Mouse (Mus musculus) heart, embryonic 12.5 days (tissue): ENCODE measurements at regions not wholly inside any gene's neighbourhood (a gene's known extent, or its start where the extent isn't known, plus 50 kb on each side); places are given as distances from the start of the nearest gene placed in this dataset.
A peak's percentile ranks its signal among the peaks of the same experiment; 100 is the strongest.

Experiments
- ATAC-seq: fragments of 200-750 bp; cut with Nextera tagmentation; 2 replicates; pipeline ENCODE4 v1.8.0; 2017; ENCODE audit warnings: moderate TSS enrichment, moderate library complexity; ENCODE audit not compliant: insufficient number of reproducible peaks, low FRiP score
- H3K27ac ChIP-seq: fragments of 300-500 bp; sonication (generic); 2 replicates; pipeline ENCODE4 v1.5.1; 2016; ENCODE audit warnings: mild to moderate bottlenecking, moderate library complexity; ENCODE audit not compliant: poor library complexity, severe bottlenecking
- H3K27me3 ChIP-seq: fragments of 300-500 bp; sonication (generic); replicated peaks from 2 replicates; pipeline ENCODE4 v1.6.1; 2016; ENCODE audit warnings: mild to moderate bottlenecking, moderate library complexity
- H3K36me3 ChIP-seq: fragments of 300-500 bp; sonication (generic); 2 replicates; pipeline ENCODE4 v1.6.1; 2016; ENCODE audit warnings: mild to moderate bottlenecking, moderate library complexity
- H3K4me1 ChIP-seq: fragments of 300-500 bp; sonication (generic); replicated peaks from 2 replicates; pipeline ENCODE4 v1.6.1; 2016; ENCODE audit warnings: mild to moderate bottlenecking
- H3K4me2 ChIP-seq: fragments of 300-500 bp; sonication (generic); 2 replicates; pipeline ENCODE4 v1.6.1; 2016; ENCODE audit warnings: mild to moderate bottlenecking, moderate library complexity
- H3K4me3 ChIP-seq: fragments of 300-500 bp; sonication (generic); 2 replicates; pipeline ENCODE4 v1.5.1; 2016; ENCODE audit warnings: mild to moderate bottlenecking
- H3K9ac ChIP-seq: fragments of 300-500 bp; sonication (generic); 2 replicates; pipeline ENCODE4 v1.6.1; 2016; ENCODE audit warnings: mild to moderate bottlenecking, moderate library complexity
- H3K9me3 ChIP-seq: fragments of 300-500 bp; sonication (generic); replicated peaks from 2 replicates; pipeline ENCODE4 v1.6.1; 2016; ENCODE audit warnings: mild to moderate bottlenecking, moderate library complexity
- WGBS: fragments of 180-500 bp; shearing (Covaris S2); methylation state at CpG from one replicate; pipeline ENCODE4 v1.1.7; 2016; 5-methylcytosine and 5-hydroxymethylcytosine counted together

GRCm38 (mm10) chr1:137827379-137827778 is 348.1 kb downstream of the Ptprc start:
- no peak for ATAC-seq
- H3K36me3 ChIP-seq = no peaks in the 10 kb centered on the region
- WGBS = 81% methylated on average over 4 of the region's 4 CpGs

GRCm38 (mm10) chr1:137815401-137815888 is 360.1 kb downstream of the Ptprc start:
- ATAC-seq = no peak
- no peaks in the 10 kb centered on the region for H3K4me1 ChIP-seq
- WGBS = 81% methylated on average over 4 of the region's 4 CpGs
- no peak overlapping the region for H3K9ac ChIP-seq
- H3K36me3 ChIP-seq = no peaks in the 10 kb centered on the region
- H3K4me2 ChIP-seq = no peak overlapping the region
- H3K4me3 ChIP-seq = no peak overlapping the region
- no peaks in the 10 kb centered on the region for H3K27me3 ChIP-seq
- H3K9me3 ChIP-seq = no peaks in the 10 kb centered on the region
- no peak overlapping the region for H3K27ac ChIP-seq

More at GRCm38 (mm10) chr1:137827379-137827778, 348.1 kb downstream of the Ptprc start:
- Histone ChIP-seq H3K27ac (no peak overlapping the region), H3K27me3 (no peaks in the 10 kb centered on the region), H3K9me3 (0 out of 2 replicates have a peak, but pooled peaks cover 3% of the 10 kb centered on the region), H3K4me2 (no peak overlapping the region), H3K4me3 (no peak overlapping the region), H3K4me1 (peaks cover 6% of the 10 kb centered on the region; the same call in 1 of the 2 replicates), H3K9ac (no peak overlapping the region)

- no peak overlapping the region for H3K9ac ChIP-seq
- H3K4me3 ChIP-seq = no peak overlapping the region
- H3K9me3 ChIP-seq = no peaks in the 10 kb centered on the region
- ATAC-seq = no peak
- no peaks in the 10 kb centered on the region for H3K36me3 ChIP-seq
- 81% methylated on average over 2 of the region's 2 CpGs for WGBS
- no peaks in the 10 kb centered on the region for H3K27me3 ChIP-seq
- no peaks in the 10 kb centered on the region for H3K4me1 ChIP-seq
- no peak overlapping the region for H3K4me2 ChIP-seq
- no peak overlapping the region for H3K27ac ChIP-seq
Measured at GRCm38 (mm10) chr1:137814556-137814955, 361.0 kb downstream of the Ptprc start.

- H3K4me3 ChIP-seq = no peak overlapping the region
- no peak overlapping the region for H3K27ac ChIP-seq
- no peaks in the 10 kb centered on the region for H3K36me3 ChIP-seq
- no peaks in the 10 kb centered on the region for H3K9me3 ChIP-seq
- 72% methylated on average over 1 of the region's 1 CpGs for WGBS
- H3K9ac ChIP-seq = no peak overlapping the region
- H3K4me1 ChIP-seq = no peaks in the 10 kb centered on the region
- H3K4me2 ChIP-seq = no peak overlapping the region
- ATAC-seq = no peak
- no peaks in the 10 kb centered on the region for H3K27me3 ChIP-seq
Measured at GRCm38 (mm10) chr1:137813716-137814115, 361.8 kb downstream of the Ptprc start.

GRCm38 (mm10) chr1:137811981-137812380 is 363.5 kb downstream of the Ptprc start:
- no peak overlapping the region for H3K27ac ChIP-seq

GRCm38 (mm10) chr1:137806742-137807141 is 368.8 kb downstream of the Ptprc start:
- H3K4me2 ChIP-seq = no peak overlapping the region

More at GRCm38 (mm10) chr1:137811981-137812380, 363.5 kb downstream of the Ptprc start:
- Histone ChIP-seq H3K36me3 (no peaks in the 10 kb centered on the region), H3K4me2 (no peak overlapping the region), H3K4me3 (no peak overlapping the region), H3K9ac (no peak overlapping the region), H3K9me3 (no peaks in the 10 kb centered on the region), H3K4me1 (no peaks in the 10 kb centered on the region), H3K27me3 (no peaks in the 10 kb centered on the region)
- WGBS = 84% methylated on average over 4 of the region's 4 CpGs
- ATAC-seq = no peak

GRCm38 (mm10) chr1:137806252-137806651 is 369.3 kb downstream of the Ptprc start:
- Histone ChIP-seq H3K4me3 (no peak overlapping the region), H3K4me1 (no peaks in the 10 kb centered on the region), H3K9ac (no peak overlapping the region), H3K36me3 (no peaks in the 10 kb centered on the region), H3K27ac (no peak overlapping the region), H3K27me3 (no peaks in the 10 kb centered on the region), H3K4me2 (no peak overlapping the region), H3K9me3 (no peaks in the 10 kb centered on the region)
- 73% methylated on average over 8 of the region's 8 CpGs for WGBS
- ATAC-seq = no peak

More at GRCm38 (mm10) chr1:137806742-137807141, 368.8 kb downstream of the Ptprc start:
- Histone ChIP-seq H3K27me3 (no peaks in the 10 kb centered on the region), H3K27ac (no peak overlapping the region), H3K36me3 (no peaks in the 10 kb centered on the region), H3K9ac (no peak overlapping the region), H3K9me3 (no peaks in the 10 kb centered on the region), H3K4me1 (no peaks in the 10 kb centered on the region), H3K4me3 (no peak overlapping the region)
- no peak for ATAC-seq
- WGBS = 62% methylated on average over 8 of the region's 8 CpGs

GRCm38 (mm10) chr1:137802119-137802518 is 373.4 kb downstream of the Ptprc start:
- ATAC-seq = 0 out of 2 replicates have a peak, but pooled peaks have one; percentile 67
- WGBS = 30% methylated on average over 4 of the region's 4 CpGs
- H3K9ac ChIP-seq = no peak overlapping the region
- H3K27me3 ChIP-seq = no peaks in the 10 kb centered on the region
- H3K4me1 ChIP-seq = peaks cover 12% of the 10 kb centered on the region; the same call in 1 of the 2 replicates
- no peaks in the 10 kb centered on the region for H3K9me3 ChIP-seq
- H3K4me2 ChIP-seq = no peak overlapping the region
- H3K4me3 ChIP-seq = no peak overlapping the region
- H3K27ac ChIP-seq = 0 out of 2 replicates have a peak overlapping the region, but pooled peaks have one; percentile 66
- no peaks in the 10 kb centered on the region for H3K36me3 ChIP-seq

GRCm38 (mm10) chr1:137800752-137801151 is 374.8 kb downstream of the Ptprc start:
- Histone ChIP-seq H3K4me1 (peaks cover 12% of the 10 kb centered on the region; the same call in 1 of the 2 replicates), H3K4me2 (no peak overlapping the region), H3K27me3 (no peaks in the 10 kb centered on the region), H3K9ac (no peak overlapping the region), H3K36me3 (no peaks in the 10 kb centered on the region), H3K27ac (0 out of 2 replicates have a peak overlapping the region, but pooled peaks have one; percentile 38), H3K4me3 (no peak overlapping the region), H3K9me3 (no peaks in the 10 kb centered on the region)
- WGBS = 25% methylated on average over 2 of the region's 2 CpGs
- ATAC-seq = no peak

GRCm38 (mm10) chr1:137788789-137789188 is 386.7 kb downstream of the Ptprc start:
- WGBS = 65% methylated on average over 3 of the region's 3 CpGs
- no peaks in the 10 kb centered on the region for H3K36me3 ChIP-seq
- no peak overlapping the region for H3K4me3 ChIP-seq
- no peak overlapping the region for H3K9ac ChIP-seq
- no peaks in the 10 kb centered on the region for H3K4me1 ChIP-seq
- no peak overlapping the region for H3K27ac ChIP-seq
- no peak overlapping the region for H3K4me2 ChIP-seq
- ATAC-seq = no peak
- no peaks in the 10 kb centered on the region for H3K9me3 ChIP-seq
- H3K27me3 ChIP-seq = no peaks in the 10 kb centered on the region

GRCm38 (mm10) chr1:137786653-137787052 is 388.9 kb downstream of the Ptprc start:
- H3K4me2 ChIP-seq = no peak overlapping the region
- ATAC-seq = no peak
- no peak overlapping the region for H3K4me3 ChIP-seq
- no peak overlapping the region for H3K9ac ChIP-seq
- H3K27me3 ChIP-seq = no peaks in the 10 kb centered on the region
- no peaks in the 10 kb centered on the region for H3K4me1 ChIP-seq
- H3K36me3 ChIP-seq = no peaks in the 10 kb centered on the region
- no peaks in the 10 kb centered on the region for H3K9me3 ChIP-seq
- H3K27ac ChIP-seq = no peak overlapping the region

- Histone ChIP-seq H3K4me3 (no peak overlapping the region), H3K4me2 (no peak overlapping the region), H3K9ac (no peak overlapping the region), H3K9me3 (no peaks in the 10 kb centered on the region), H3K27ac (no peak overlapping the region), H3K36me3 (no peaks in the 10 kb centered on the region), H3K27me3 (no peaks in the 10 kb centered on the region), H3K4me1 (no peaks in the 10 kb centered on the region)
- no peak for ATAC-seq
Measured at GRCm38 (mm10) chr1:137774586-137774985, 400.9 kb downstream of the Ptprc start.
